Mouse (Mus musculus): Measurements from ENCODE around the gene Ap1s1. TPM values are rescaled to one million over a fixed set of nuclear protein-coding genes. Genes with fewer than 3 reads are reported as not detected.

Gene Ap1s1
- total and polyA plus RNA-seq, 3 experiments = 154 to 218 (median 211) TPM

GRCm38 (mm10) chr5:136986695-136987137 lies 59.2 kb downstream of the Ap1s1 start, which contains the start of gene Plod3 (continued):
- TF ChIP-seq CHD2 (IDR thresholded peaks at IDR 0.05; ENCODE audit: low read length) = no peak
- no peak for TF ChIP-seq CTCF (IDR thresholded peaks at IDR 0.05 in 2 of 3, conservative IDR thresholded peaks at IDR 0.05 in 1 of 3; ENCODE audit: control insufficient read depth in 1 of 3, insufficient read depth in 1 of 3, low read depth in 2 of 3, low read length in 3 of 3, poor library complexity in 1 of 3, severe bottlenecking in 1 of 3)
- peak; percentile 97 for TF ChIP-seq SIN3A (IDR thresholded peaks at IDR 0.05; ENCODE audit: low read length)

Other genes starting within 250 kb of the Ap1s1 start
- not detected in 2 replicates for gene Col26a1, start 162.9 kb downstream of the Ap1s1 start, total RNA-seq (2012; rRNA removed)
- gene Col26a1, start 162.9 kb downstream of the Ap1s1 start, polyA plus RNA-seq (2012; ENCODE audit: insufficient read depth in 1 of 2, insufficient read length in 2 of 2, low read depth in 1 of 2, low replicate concordance in 2 of 2, missing spikeins in 1 of 2) = not detected
- gene Ift22, start 138.0 kb downstream of the Ap1s1 start, total RNA-seq (2012; rRNA removed) = 15.6 and 19.8 TPM in 2 replicates
- 10 to 100 TPM in 1 of 2 experiments, not detected in 1; 78.1 TPM for gene Ift22, start 138.0 kb downstream of the Ap1s1 start, polyA plus RNA-seq (2012; ENCODE audit: insufficient read depth in 1 of 2, insufficient read length in 2 of 2, low read depth in 1 of 2, low replicate concordance in 2 of 2, missing spikeins in 1 of 2)
- gene Fis1, start 92.9 kb downstream of the Ap1s1 start, total RNA-seq (2012; rRNA removed) = 151 and 164 TPM in 2 replicates
- gene Fis1, start 92.9 kb downstream of the Ap1s1 start, polyA plus RNA-seq (2012; ENCODE audit: insufficient read depth in 1 of 2, insufficient read length in 2 of 2, low read depth in 1 of 2, low replicate concordance in 2 of 2, missing spikeins in 1 of 2) = 100 to 1,000 TPM in 1 of 2 experiments, not detected in 1; 184 TPM
- 1.0 and 1.2 TPM in 2 replicates for gene Cldn15, start 79.5 kb downstream of the Ap1s1 start, total RNA-seq (2012; rRNA removed)
- gene Cldn15, start 79.5 kb downstream of the Ap1s1 start, polyA plus RNA-seq (2012; ENCODE audit: insufficient read depth in 1 of 2, insufficient read length in 2 of 2, low read depth in 1 of 2, low replicate concordance in 2 of 2, missing spikeins in 1 of 2) = 1 to 10 TPM in 1 of 2 experiments, not detected in 1; 2.1 TPM
- gene Plod3, start 59.1 kb downstream of the Ap1s1 start, total RNA-seq (2012; rRNA removed) = 47.3 and 56.0 TPM in 2 replicates
- 10 to 100 TPM in 1 of 2 experiments, not detected in 1; 62.8 TPM for gene Plod3, start 59.1 kb downstream of the Ap1s1 start, polyA plus RNA-seq (2012; ENCODE audit: insufficient read depth in 1 of 2, insufficient read length in 2 of 2, low read depth in 1 of 2, low replicate concordance in 2 of 2, missing spikeins in 1 of 2)
- 51.8 and 56.6 TPM in 2 replicates for gene Znhit1, start 58.1 kb downstream of the Ap1s1 start, total RNA-seq (2012; rRNA removed)
- 100 to 1,000 TPM in 1 of 2 experiments, not detected in 1; 123 TPM for gene Znhit1, start 58.1 kb downstream of the Ap1s1 start, polyA plus RNA-seq (2012; ENCODE audit: insufficient read depth in 1 of 2, insufficient read length in 2 of 2, low read depth in 1 of 2, low replicate concordance in 2 of 2, missing spikeins in 1 of 2)
- gene Vgf, start 19.7 kb downstream of the Ap1s1 start, total RNA-seq (2012; rRNA removed) = 0.42 and 0.52 TPM in 2 replicates
- gene Vgf, start 19.7 kb downstream of the Ap1s1 start, polyA plus RNA-seq (2012; ENCODE audit: insufficient read depth in 1 of 2, insufficient read length in 2 of 2, low read depth in 1 of 2, low replicate concordance in 2 of 2, missing spikeins in 1 of 2) = 1 to 10 TPM in 1 of 2 experiments, not detected in 1; 1.4 TPM
- 0.04 and 0.13 TPM in 2 replicates for gene Serpine1, start 26.1 kb upstream of the Ap1s1 start, total RNA-seq (2012; rRNA removed)
- under 1 TPM in 1 of 2 experiments, not detected in 1; 0.11 TPM for gene Serpine1, start 26.1 kb upstream of the Ap1s1 start, polyA plus RNA-seq (2012; ENCODE audit: insufficient read depth in 1 of 2, insufficient read length in 2 of 2, low read depth in 1 of 2, low replicate concordance in 2 of 2, missing spikeins in 1 of 2)
- 19.7 and 21.8 TPM in 2 replicates for gene Trim56, start 70.1 kb upstream of the Ap1s1 start, total RNA-seq (2012; rRNA removed)
- 10 to 100 TPM; 22.8 to 75.8 TPM for gene Trim56, start 70.1 kb upstream of the Ap1s1 start, polyA plus RNA-seq (2012; ENCODE audit: insufficient read depth in 1 of 2, insufficient read length in 2 of 2, low read depth in 1 of 2, low replicate concordance in 2 of 2, missing spikeins in 1 of 2)
- not detected in 2 replicates for gene Muc3, start 103.2 kb upstream of the Ap1s1 start, total RNA-seq (2012; rRNA removed)
- not detected for gene Muc3, start 103.2 kb upstream of the Ap1s1 start, polyA plus RNA-seq (2012; ENCODE audit: insufficient read depth in 1 of 2, insufficient read length in 2 of 2, low read depth in 1 of 2, low replicate concordance in 2 of 2, missing spikeins in 1 of 2)
- gene Muc3a, start 166.3 kb upstream of the Ap1s1 start, total RNA-seq (2012; rRNA removed) = 12.7 and 16.1 TPM in 2 replicates
- gene Muc3a, start 166.3 kb upstream of the Ap1s1 start, polyA plus RNA-seq (2012; ENCODE audit: insufficient read depth in 1 of 2, insufficient read length in 2 of 2, low read depth in 1 of 2, low replicate concordance in 2 of 2, missing spikeins in 1 of 2) = 10 to 100 TPM in 1 of 2 experiments, not detected in 1; 16.9 TPM
- gene Ache, start 241.4 kb upstream of the Ap1s1 start, total RNA-seq (2012; rRNA removed) = 3.4 and 7.0 TPM in 2 replicates
- gene Ache, start 241.4 kb upstream of the Ap1s1 start, polyA plus RNA-seq (2012; ENCODE audit: insufficient read depth in 1 of 2, insufficient read length in 2 of 2, low read depth in 1 of 2, low replicate concordance in 2 of 2, missing spikeins in 1 of 2) = 10 to 100 TPM in 1 of 2 experiments, not detected in 1; 16.8 TPM
- gene Ufsp1, start 248.5 kb upstream of the Ap1s1 start, total RNA-seq (2012; rRNA removed) = 4.7 and 6.9 TPM in 2 replicates
- gene Ufsp1, start 248.5 kb upstream of the Ap1s1 start, polyA plus RNA-seq (2012; ENCODE audit: insufficient read depth in 1 of 2, insufficient read length in 2 of 2, low read depth in 1 of 2, low replicate concordance in 2 of 2, missing spikeins in 1 of 2) = 10 to 100 TPM in 1 of 2 experiments, not detected in 1; 16.1 TPM